Mouse (Mus musculus) hindbrain, postnatal 0 days (tissue): ENCODE measurements around the gene Cmya5. TPM values are rescaled to one million over a fixed set of nuclear protein-coding genes. Genes with fewer than 3 reads are reported as not detected.
"Not testable (repeated sequence)": the region's sequence is repeated elsewhere in the genome, so short reads cannot be mapped to it uniquely, and the experiment has no call there.

Source experiments
- ATAC-seq: fragments of 200-750 bp; cut with Nextera tagmentation; 2 replicates; pipeline ENCODE4 v1.8.0; 2017; ENCODE audit warnings: mild to moderate bottlenecking, moderate TSS enrichment, moderate library complexity
- DNase-seq: peaks from one replicate; pipeline ENCODE4 v3.0.0-alpha.2; 2015; ENCODE audit warnings: low spot score
- H3K27ac ChIP-seq: fragments of 300-500 bp; sonication (generic); 2 replicates; pipeline ENCODE4 v1.5.1; 2014; ENCODE audit warnings: mild to moderate bottlenecking
- H3K27me3 ChIP-seq: fragments of 300-500 bp; sonication (generic); 2 replicates; pipeline ENCODE4 v1.6.1; 2014; ENCODE audit warnings: low read length, mixed read lengths; ENCODE audit not compliant: insufficient read depth
- H3K36me3 ChIP-seq: fragments of 300-500 bp; sonication (generic); 2 replicates; pipeline ENCODE4 v1.6.1; 2014; ENCODE audit warnings: low read length, mixed read lengths; ENCODE audit not compliant: insufficient read depth
- H3K4me1 ChIP-seq: fragments of 300-500 bp; sonication (generic); 2 replicates; pipeline ENCODE4 v1.6.1; 2014; ENCODE audit warnings: antibody characterized with exemption, low read length, mixed read lengths; ENCODE audit not compliant: insufficient read depth
- H3K4me2 ChIP-seq: fragments of 300-500 bp; sonication (generic); 2 replicates; pipeline ENCODE4 v1.6.1; 2014; ENCODE audit warnings: low read depth, mild to moderate bottlenecking, low read length, moderate library complexity, mixed read lengths
- H3K4me3 ChIP-seq: fragments of 300-500 bp; sonication (generic); 2 replicates; pipeline ENCODE4 v1.5.1; 2014; ENCODE audit warnings: low read length
- H3K9ac ChIP-seq: fragments of 300-500 bp; sonication (generic); replicated peaks from 2 replicates; pipeline ENCODE4 v1.6.1; 2014; ENCODE audit warnings: mild to moderate bottlenecking, low read length, moderate library complexity, mixed read lengths
- H3K9me3 ChIP-seq: fragments of 300-500 bp; sonication (generic); 2 replicates; pipeline ENCODE4 v1.6.1; 2016; ENCODE audit warnings: low read length, mixed read lengths
- CTCF ChIP-seq: IDR thresholded peaks from 2 replicates; pipeline ENCODE4 v1.5.1; 2016; ENCODE audit warnings: antibody characterized with exemption, control low read depth, low read depth
- whole genome bisulfite sequencing: fragments of 180-500 bp; shearing (Covaris S2); extraction: QIAGEN DNeasy Blood & Tissue Kit; methylation state at CpG from one replicate; pipeline ENCODE4 v1.1.7; 2014; 5-methylcytosine and 5-hydroxymethylcytosine counted together
- polyA plus RNA-seq: library from polyadenylated mRNA; unstranded; fragments of >200 nt; fragmentation: Nextera tagmentation; extraction: Ambion mirVana; gene quantifications from 2 replicates; pipeline ENCODE4 v1.2.1, GENCODE M21; 2015
- total RNA-seq: library from RNA; depleted of rRNA; stranded (reverse); fragments of >200 nt; gene quantifications from 2 replicates; pipeline ENCODE4 v1.2.3, GENCODE M21; 2014

The Cmya5 gene
- total and polyA plus RNA-seq, 2 experiments from 2014 or later, result 0.26 to 0.94 TPM

DNA sequence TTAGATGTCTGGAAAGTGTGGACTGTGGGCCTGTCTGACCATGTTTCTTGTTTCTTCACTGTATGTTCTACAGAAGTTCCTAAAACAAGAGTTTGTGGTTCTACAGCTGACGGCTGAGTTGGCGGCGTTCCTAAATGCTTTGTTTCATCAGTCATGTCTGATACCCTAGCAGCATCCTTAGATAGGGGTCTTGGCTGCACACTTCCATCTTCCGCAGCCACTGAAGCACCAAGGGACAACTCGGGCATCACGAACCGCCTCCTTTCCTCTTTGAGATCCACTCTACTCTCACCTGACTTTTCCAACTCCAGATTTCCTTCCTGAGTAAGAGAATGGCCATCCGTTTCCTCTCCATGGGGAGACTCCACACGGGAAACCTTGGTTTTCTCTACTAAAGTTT lies 53.3 kb downstream of the Cmya5 start:
- no peak for TF ChIP-seq CTCF
- no peaks in the 10 kb centered on the region for H3K9me3 ChIP-seq
- WGBS, result 87% methylated on average over 9 of the region's 9 CpGs
- no peak overlapping the region for H3K27ac ChIP-seq
- no peak overlapping the region for H3K4me2 ChIP-seq
- no peaks in the 10 kb centered on the region for H3K4me1 ChIP-seq
- H3K9ac ChIP-seq, result no peak overlapping the region
- ATAC-seq, result no peak
- H3K36me3 ChIP-seq, result no peaks in the 10 kb centered on the region
- no peak overlapping the region for H3K4me3 ChIP-seq
- no peak for DNase-seq
- no peaks in the 10 kb centered on the region for H3K27me3 ChIP-seq

DNA sequence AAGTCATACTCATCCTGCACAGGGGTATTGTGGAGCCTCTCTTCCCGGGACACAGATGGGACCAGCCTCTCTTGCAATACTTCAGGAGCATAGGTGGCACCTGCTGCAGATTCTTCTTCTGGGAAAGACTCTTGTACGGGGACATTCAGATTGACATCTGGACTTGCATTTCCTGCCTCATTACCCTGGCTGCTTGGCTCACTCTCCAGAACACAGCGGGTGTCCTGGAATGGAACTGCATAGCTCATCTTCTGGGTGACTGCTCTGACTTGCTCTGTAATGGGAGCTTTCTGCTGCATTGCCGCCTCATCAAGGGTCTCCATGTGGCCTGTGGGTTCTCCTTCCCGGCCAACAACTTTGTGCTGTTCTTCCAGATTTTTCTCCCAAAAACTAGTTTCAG lies 55.0 kb downstream of the Cmya5 start:
- no peak overlapping the region for H3K4me2 ChIP-seq
- DNase-seq, result peak; percentile 75

DNA sequence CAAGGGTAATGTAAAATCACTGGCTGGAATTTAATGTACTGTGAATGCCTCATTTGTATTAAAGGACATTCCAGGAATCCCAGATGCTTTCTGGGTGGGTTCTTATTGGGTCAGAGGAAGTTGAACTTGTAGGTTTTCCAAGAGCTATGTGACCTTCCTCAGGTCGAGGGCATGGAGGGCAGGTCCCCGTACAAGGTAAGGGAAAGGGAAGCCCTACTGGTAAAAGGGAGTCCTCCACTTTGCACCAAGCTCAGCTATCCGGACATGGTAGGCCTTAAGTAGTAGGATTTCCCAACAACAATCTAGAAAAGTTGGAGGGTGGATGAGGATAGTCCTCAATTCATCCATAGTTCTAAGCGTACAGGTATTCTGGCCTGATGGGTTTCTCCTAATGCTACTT lies 58.8 kb downstream of the Cmya5 start:
- DNase-seq, result no peak
- WGBS, result 91% methylated on average over 4 of the region's 4 CpGs
- no peaks in the 10 kb centered on the region for H3K9me3 ChIP-seq
- H3K27ac ChIP-seq, result no peak overlapping the region
- no peak overlapping the region for H3K4me2 ChIP-seq
- no peaks in the 10 kb centered on the region for H3K36me3 ChIP-seq
- H3K27me3 ChIP-seq, result no peaks in the 10 kb centered on the region
- no peak for TF ChIP-seq CTCF
- ATAC-seq, result no peak
- H3K9ac ChIP-seq, result no peak overlapping the region
- no peaks in the 10 kb centered on the region for H3K4me1 ChIP-seq
- H3K4me3 ChIP-seq, result no peak overlapping the region

More for the DNA sequence above, 55.0 kb downstream of the Cmya5 start:
- H3K9ac ChIP-seq, result no peak overlapping the region
- H3K27ac ChIP-seq, result no peak overlapping the region
- no peaks in the 10 kb centered on the region for H3K9me3 ChIP-seq
- no peak for TF ChIP-seq CTCF
- H3K27me3 ChIP-seq, result no peaks in the 10 kb centered on the region
- H3K4me1 ChIP-seq, result no peaks in the 10 kb centered on the region
- WGBS, result 53% methylated on average over 5 of the region's 5 CpGs
- ATAC-seq, result peak; percentile 71; the same call in 1 of the 2 replicates
- no peak overlapping the region for H3K4me3 ChIP-seq
- no peaks in the 10 kb centered on the region for H3K36me3 ChIP-seq

DNA sequence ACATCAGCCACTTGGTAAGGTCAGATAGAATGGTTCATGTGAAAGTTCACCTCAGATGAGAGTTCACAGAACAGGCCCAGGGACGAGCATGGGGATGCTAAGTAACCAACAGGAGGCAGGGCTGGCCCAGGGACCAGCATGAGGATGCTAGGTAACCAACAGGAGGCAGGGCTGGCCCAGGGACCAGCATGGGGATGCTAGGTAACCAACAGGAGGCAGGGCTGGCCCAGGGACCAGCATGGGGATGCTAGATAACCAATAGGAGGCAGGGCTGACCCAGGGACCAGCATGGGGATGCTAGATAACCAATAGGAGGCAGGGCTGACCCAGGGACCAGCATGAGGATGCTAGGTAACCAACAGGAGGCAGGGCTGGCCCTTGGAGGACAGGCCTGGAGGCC lies 62.2 kb downstream of the Cmya5 start:
- H3K9ac ChIP-seq, H3K4me2 ChIP-seq, ATAC-seq, H3K4me3 ChIP-seq, H3K4me1 ChIP-seq, H3K27ac ChIP-seq, DNase-seq, H3K27me3 ChIP-seq, H3K36me3 ChIP-seq, H3K9me3 ChIP-seq: not testable (repeated sequence)
- WGBS, result 78% methylated on average over 1 of the region's 1 CpGs

DNA sequence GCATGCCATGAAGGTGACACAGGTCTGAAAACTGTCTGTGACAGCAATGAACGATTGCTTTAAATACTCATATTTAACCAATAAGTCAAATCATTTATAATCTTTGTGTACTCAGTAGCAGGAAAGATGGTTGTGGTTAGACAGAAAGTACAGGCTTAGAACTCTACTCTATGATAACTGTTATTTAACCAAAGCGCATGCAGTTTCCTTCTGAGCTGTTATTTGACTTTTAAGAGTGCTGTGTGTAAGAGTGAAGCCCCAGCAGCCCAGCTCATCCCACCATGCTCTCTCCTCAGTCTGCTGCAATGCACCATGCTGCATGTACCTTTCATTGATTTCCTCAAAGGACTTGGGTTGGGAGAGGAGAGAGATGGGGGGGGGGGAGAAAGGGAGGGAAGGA lies 63.7 kb downstream of the Cmya5 start:
- H3K27ac ChIP-seq, result no peak overlapping the region
- TF ChIP-seq CTCF, result no peak
- H3K4me1 ChIP-seq, result no peaks in the 10 kb centered on the region
- DNase-seq, result no peak
- no peak for ATAC-seq
- H3K4me3 ChIP-seq, result no peak overlapping the region
- H3K27me3 ChIP-seq, result no peaks in the 10 kb centered on the region
- H3K36me3 ChIP-seq, result no peaks in the 10 kb centered on the region
- no peak overlapping the region for H3K9ac ChIP-seq
- 96% methylated on average over 2 of the region's 2 CpGs for WGBS
- H3K9me3 ChIP-seq, result peaks cover 3% of the 10 kb centered on the region; the same call in 1 of the 2 replicates
- no peak overlapping the region for H3K4me2 ChIP-seq

DNA sequence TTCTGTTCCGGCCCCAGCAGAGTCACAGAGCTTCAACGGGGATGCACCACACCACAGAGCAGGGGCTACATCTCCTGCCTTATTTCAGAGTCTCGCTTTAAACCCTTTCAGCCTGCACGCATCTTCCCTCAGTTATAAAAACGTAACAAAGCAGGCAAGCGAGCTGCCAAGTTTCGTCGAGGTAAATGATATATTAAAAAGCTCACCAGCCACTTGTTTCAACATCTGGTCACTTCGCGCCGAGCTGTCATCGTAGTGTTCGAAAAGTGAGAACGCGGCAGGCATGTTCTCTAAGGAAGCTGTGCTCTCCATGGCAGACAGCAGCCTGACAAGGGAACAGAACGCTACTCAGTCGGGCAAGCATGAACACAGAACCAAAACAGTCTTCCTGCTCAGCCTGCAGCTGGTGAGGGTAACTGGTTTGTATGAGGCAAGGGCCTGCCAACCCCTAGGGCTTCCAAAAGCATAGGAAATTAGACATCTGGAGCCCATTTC lies 70.3 kb downstream of the Cmya5 start:
- Histone ChIP-seq H3K4me2 (peak overlapping the region; percentile 17), H3K27ac (no peak overlapping the region), H3K4me3 (no peak overlapping the region), H3K36me3 (no peaks in the 10 kb centered on the region), H3K27me3 (no peaks in the 10 kb centered on the region), H3K9me3 (peaks cover 3% of the 10 kb centered on the region; the same call in 1 of the 2 replicates), H3K4me1 (peaks cover 10% of the 10 kb centered on the region; the same call in 1 of the 2 replicates), H3K9ac (no peak overlapping the region)
- no peak for TF ChIP-seq CTCF
- ATAC-seq (0 out of 2 replicates have a peak, but pooled peaks have one; percentile 50), DNase-seq (peak; percentile 46)
- 28% methylated on average over 17 of the region's 17 CpGs for WGBS

DNA sequence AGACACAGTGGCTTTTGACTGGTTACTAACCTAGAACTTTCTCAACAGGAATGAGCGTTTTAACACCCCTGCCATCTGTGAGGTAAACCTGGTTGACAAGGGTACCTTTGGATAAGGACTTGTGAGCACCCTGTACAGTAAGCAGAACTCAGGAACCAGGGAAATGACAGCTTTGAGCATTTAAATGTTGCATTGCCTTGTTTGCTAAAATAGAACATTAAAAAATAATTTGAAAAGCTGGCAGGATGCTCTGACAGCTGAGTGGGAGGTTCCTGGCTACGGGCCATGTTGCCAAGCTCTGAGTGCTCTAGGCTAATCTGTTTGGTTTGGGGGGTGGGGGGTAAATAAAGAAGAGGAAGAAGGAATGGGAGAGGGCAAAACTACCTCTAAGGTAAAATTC lies 70.9 kb downstream of the Cmya5 start:
- ATAC-seq (0 out of 2 replicates have a peak, but pooled peaks have one; percentile 36), DNase-seq (peak; percentile 63)
- Histone ChIP-seq H3K4me2 (0 out of 2 replicates have a peak overlapping the region, but pooled peaks have one; percentile 17), H3K9me3 (peaks cover 3% of the 10 kb centered on the region; the same call in 1 of the 2 replicates), H3K36me3 (no peaks in the 10 kb centered on the region), H3K27me3 (no peaks in the 10 kb centered on the region), H3K9ac (no peak overlapping the region; the same call in 1 of the 2 replicates), H3K4me1 (peaks cover 10% of the 10 kb centered on the region; the same call in 1 of the 2 replicates), H3K4me3 (no peak overlapping the region), H3K27ac (no peak overlapping the region)
- WGBS, result 15% methylated on average over 2 of the region's 2 CpGs
- no peak for TF ChIP-seq CTCF
